Mouse (Mus musculus): ENCODE data around the gene Cfb. TPM values are rescaled to one million over a fixed set of nuclear protein-coding genes. Genes with fewer than 3 reads are reported as not detected.
"Not testable (repeated sequence)": the region's sequence is repeated elsewhere in the genome, so short reads cannot be mapped to it uniquely, and the experiment has no call there.

Gene Cfb
- polyA plus RNA-seq, 1 experiment from 2014 or later, result 1.6 TPM

DNA sequence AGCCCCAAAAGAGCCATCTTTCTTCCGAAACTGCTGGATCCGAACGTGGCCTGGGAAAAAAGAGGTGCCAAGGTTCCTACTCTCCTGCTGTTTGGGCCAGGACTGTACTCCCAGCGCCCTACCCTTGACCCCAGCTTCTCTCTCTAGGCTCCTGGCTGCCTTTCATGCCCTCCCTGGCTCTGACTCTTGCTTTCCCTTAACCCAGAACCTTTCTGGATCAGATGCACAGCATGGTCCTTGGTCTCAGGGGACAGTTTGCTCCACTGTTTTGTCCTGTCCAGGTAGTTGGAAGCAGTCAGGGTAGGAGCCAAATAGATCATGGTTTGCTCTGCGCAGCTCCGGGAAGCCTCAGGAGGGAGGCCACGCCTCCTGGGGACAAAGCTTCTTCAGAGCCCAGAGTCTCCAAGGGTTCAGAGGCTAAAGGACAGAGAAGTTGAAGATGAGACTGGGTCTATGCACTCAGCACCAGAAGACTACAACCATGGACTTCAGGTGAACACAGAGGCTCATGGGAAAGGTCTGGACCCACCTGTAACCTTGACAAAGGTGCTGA is 47.4 kb downstream of the Cfb start:
- WGBS, result 79% methylated on average over 7 of the region's 7 CpGs
- no peak for ATAC-seq
- H3K4me3 ChIP-seq (ENCODE audit: low read length), result no peak overlapping the region
- H3K4me2 ChIP-seq (ENCODE audit: low read length), result no peak overlapping the region
- H3K4me1 ChIP-seq (ENCODE audit: control insufficient read depth, insufficient read depth, low read depth, low read length), result no peaks in the 10 kb centered on the region
- no peak overlapping the region for H3K27ac ChIP-seq (ENCODE audit: low read depth, low read length)
- no peak overlapping the region for H3K9ac ChIP-seq (ENCODE audit: low read depth, low read length)
- no peaks in the 10 kb centered on the region for H3K9me3 ChIP-seq (ENCODE audit: control insufficient read depth, low read length)
- no peaks in the 10 kb centered on the region for H3K27me3 ChIP-seq (replicated peaks; ENCODE audit: control insufficient read depth, insufficient read depth, low read length)
- H3K36me3 ChIP-seq (ENCODE audit: control insufficient read depth, insufficient read depth, low read length), result no peaks in the 10 kb centered on the region

DNA sequence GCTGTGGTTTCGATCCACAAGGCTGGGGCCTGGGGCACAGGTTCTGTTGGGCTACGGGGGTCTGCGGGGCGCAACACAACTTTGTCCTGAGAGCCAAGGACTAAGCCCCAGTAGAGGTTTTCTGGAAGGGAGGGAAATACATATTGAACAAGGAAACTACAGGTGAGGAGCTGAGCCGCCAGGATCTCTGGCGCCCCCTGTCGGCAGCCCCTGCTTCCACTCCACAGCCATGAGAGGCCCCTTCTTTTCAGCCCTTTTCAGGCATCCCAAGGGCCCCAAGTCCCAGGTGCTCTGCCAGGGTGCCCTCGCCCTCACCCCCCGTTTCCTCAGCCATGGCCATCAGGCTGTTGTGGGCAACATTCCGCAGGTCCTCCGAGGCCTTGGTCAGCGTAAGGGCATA is 48.6 kb downstream of the Cfb start:
- not testable (repeated sequence) for H3K4me1 ChIP-seq (ENCODE audit: control insufficient read depth, insufficient read depth, low read depth, low read length); H3K4me3 ChIP-seq (ENCODE audit: low read length); H3K27me3 ChIP-seq (replicated peaks; ENCODE audit: control insufficient read depth, insufficient read depth, low read length); H3K4me2 ChIP-seq (ENCODE audit: low read length); H3K36me3 ChIP-seq (ENCODE audit: control insufficient read depth, insufficient read depth, low read length); H3K27ac ChIP-seq (ENCODE audit: low read depth, low read length); H3K9me3 ChIP-seq (ENCODE audit: control insufficient read depth, low read length); H3K9ac ChIP-seq (ENCODE audit: low read depth, low read length); ATAC-seq
- 61% methylated on average over 12 of the region's 12 CpGs for WGBS

DNA sequence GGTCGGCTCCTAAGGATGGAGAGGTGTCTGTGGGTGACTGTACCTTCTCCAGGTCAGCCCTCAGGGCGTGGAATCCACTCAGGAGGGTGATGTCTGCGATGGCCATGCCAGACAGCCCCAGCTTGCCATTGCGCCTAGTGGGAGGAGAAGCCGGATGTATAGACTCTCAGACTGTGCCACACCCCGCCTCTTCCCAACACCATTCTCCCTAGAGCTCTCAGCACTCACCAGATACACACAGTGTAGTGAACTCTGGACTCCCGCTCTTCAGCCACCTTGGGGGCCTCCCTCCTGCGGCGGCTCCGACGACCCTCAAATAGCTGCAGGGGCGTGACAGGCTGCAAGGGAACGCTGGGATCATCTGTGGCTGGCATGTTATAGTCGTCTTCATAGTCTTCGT is 51.0 kb downstream of the Cfb start:
- Histone ChIP-seq H3K9ac (ENCODE audit: low read depth, low read length) (no peak overlapping the region), H3K27ac (ENCODE audit: low read depth, low read length) (no peak overlapping the region)

DNA sequence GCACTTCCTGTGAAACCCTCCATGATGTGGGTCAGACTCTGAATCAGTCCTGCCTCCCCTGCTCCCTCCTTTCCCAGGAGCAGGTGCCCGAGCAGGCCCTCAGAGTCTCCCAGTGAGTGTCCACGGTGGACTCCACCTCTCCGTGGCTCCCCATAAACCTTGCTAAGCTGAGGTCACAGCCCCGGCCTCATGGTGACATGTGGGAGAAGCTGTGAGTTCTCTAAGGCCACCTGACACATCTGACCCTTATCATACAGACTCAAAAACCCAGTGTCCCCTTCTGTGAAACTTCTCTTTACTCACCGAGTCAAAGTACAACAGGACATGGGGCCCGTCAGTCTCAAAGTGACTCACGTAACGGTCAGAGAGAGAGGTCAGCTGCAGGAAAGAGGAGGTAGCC is 51.5 kb downstream of the Cfb start:
- not testable (repeated sequence) for ATAC-seq; H3K9ac ChIP-seq (ENCODE audit: low read depth, low read length); H3K9me3 ChIP-seq (ENCODE audit: control insufficient read depth, low read length); H3K4me1 ChIP-seq (ENCODE audit: control insufficient read depth, insufficient read depth, low read depth, low read length); H3K27me3 ChIP-seq (replicated peaks; ENCODE audit: control insufficient read depth, insufficient read depth, low read length); H3K4me2 ChIP-seq (ENCODE audit: low read length); H3K27ac ChIP-seq (ENCODE audit: low read depth, low read length); H3K36me3 ChIP-seq (ENCODE audit: control insufficient read depth, insufficient read depth, low read length); H3K4me3 ChIP-seq (ENCODE audit: low read length)
- WGBS, result 89% methylated on average over 8 of the region's 8 CpGs

More for the DNA sequence above, 51.0 kb downstream of the Cfb start:
- no peak overlapping the region for H3K4me3 ChIP-seq (ENCODE audit: low read length)
- H3K9me3 ChIP-seq (ENCODE audit: control insufficient read depth, low read length), result no peaks in the 10 kb centered on the region
- 77% methylated on average over 15 of the region's 15 CpGs for WGBS
- no peak for ATAC-seq
- H3K36me3 ChIP-seq (ENCODE audit: control insufficient read depth, insufficient read depth, low read length), result no peaks in the 10 kb centered on the region
- H3K27me3 ChIP-seq (replicated peaks; ENCODE audit: control insufficient read depth, insufficient read depth, low read length), result no peaks in the 10 kb centered on the region
- no peak overlapping the region for H3K4me2 ChIP-seq (ENCODE audit: low read length)
- H3K4me1 ChIP-seq (ENCODE audit: control insufficient read depth, insufficient read depth, low read depth, low read length), result no peaks in the 10 kb centered on the region

DNA sequence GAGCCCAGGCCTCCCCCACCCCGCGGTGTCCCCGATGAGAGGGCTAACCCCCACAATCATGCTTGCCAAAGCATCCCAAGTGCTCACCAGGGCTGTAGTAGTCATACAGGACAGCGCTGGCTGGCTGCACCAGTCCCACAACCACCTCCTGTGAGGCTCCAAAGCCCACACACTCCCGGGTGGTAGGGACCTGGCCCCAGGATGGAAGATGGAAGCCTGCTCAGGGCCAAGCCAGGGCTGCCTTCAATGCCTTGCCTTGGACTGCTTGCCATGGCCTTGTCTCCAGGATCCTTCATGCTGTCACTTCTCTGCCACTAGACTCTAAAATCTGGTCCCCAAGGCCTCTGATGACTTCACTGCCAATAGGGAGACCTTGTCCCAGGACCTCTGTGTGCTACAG is 51.9 kb downstream of the Cfb start:
- H3K4me3 ChIP-seq (ENCODE audit: low read length); H3K4me2 ChIP-seq (ENCODE audit: low read length); H3K36me3 ChIP-seq (ENCODE audit: control insufficient read depth, insufficient read depth, low read length); H3K4me1 ChIP-seq (ENCODE audit: control insufficient read depth, insufficient read depth, low read depth, low read length); H3K27me3 ChIP-seq (replicated peaks; ENCODE audit: control insufficient read depth, insufficient read depth, low read length); H3K9me3 ChIP-seq (ENCODE audit: control insufficient read depth, low read length); ATAC-seq; H3K9ac ChIP-seq (ENCODE audit: low read depth, low read length); H3K27ac ChIP-seq (ENCODE audit: low read depth, low read length): not testable (repeated sequence)
- WGBS, result 86% methylated on average over 5 of the region's 5 CpGs

DNA sequence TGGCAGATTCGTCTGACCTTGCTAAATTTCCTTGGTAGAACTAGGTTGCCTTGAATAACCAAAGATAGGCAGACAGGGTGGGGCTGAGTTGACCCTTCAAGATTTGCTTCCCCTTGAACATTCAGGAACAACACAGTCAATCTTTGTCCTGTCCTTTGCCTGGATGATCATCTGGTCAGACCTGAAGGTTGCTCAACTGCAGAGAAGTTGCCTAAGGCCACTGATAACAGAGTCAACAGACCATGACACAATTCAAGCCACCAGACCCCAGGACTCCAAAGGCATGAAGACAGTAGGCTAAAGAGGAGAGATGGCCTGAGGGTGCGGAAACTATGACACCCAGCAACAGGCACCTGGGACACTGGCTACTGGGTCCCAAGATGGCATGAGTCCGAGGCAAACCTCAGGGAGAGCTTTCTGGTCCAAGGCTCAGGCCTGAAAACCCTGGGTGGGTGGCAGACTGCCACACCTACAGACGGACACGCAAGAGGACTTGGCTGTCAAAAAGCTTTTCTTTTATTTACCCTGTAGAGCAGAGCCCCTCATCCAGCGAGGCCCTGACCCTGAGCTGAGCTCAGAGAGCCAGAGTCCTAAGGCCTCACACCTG is 53.6 kb downstream of the Cfb start:
- ATAC-seq, result no peak
- H3K9ac ChIP-seq (ENCODE audit: low read depth, low read length), result no peak overlapping the region
- no peaks in the 10 kb centered on the region for H3K4me1 ChIP-seq (ENCODE audit: control insufficient read depth, insufficient read depth, low read depth, low read length)
- WGBS, result 82% methylated on average over 6 of the region's 6 CpGs
- no peaks in the 10 kb centered on the region for H3K27me3 ChIP-seq (replicated peaks; ENCODE audit: control insufficient read depth, insufficient read depth, low read length)
- H3K4me3 ChIP-seq (ENCODE audit: low read length), result no peak overlapping the region
- no peak overlapping the region for H3K4me2 ChIP-seq (ENCODE audit: low read length)
- H3K27ac ChIP-seq (ENCODE audit: low read depth, low read length), result no peak overlapping the region
- H3K36me3 ChIP-seq (ENCODE audit: control insufficient read depth, insufficient read depth, low read length), result no peaks in the 10 kb centered on the region
- H3K9me3 ChIP-seq (ENCODE audit: control insufficient read depth, low read length), result peaks cover 2% of the 10 kb centered on the region; the same call in 1 of the 2 replicates

DNA sequence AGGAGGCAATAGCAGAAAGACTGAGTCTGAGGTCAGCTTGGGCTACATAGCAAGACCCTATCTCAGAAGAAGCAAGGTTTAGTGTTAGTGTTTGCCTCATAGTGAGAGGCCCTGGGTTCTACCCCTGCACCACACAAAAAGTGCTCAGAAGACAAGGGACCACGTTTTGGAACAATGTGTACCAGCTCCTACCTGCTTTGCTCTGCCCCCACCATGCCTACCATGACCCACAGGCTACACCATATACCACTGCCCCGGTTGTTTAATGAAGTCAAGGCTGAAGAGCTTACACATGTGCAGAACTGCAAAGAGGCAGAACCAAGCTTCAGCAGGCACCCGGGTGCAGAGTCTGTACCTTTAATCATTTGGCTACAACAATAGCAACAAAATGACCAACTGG is 55.1 kb downstream of the Cfb start:
- no peaks in the 10 kb centered on the region for H3K36me3 ChIP-seq (ENCODE audit: control insufficient read depth, insufficient read depth, low read length)
- WGBS, result 74% methylated on average over 3 of the region's 3 CpGs
- no peak overlapping the region for H3K27ac ChIP-seq (ENCODE audit: low read depth, low read length)
- no peak overlapping the region for H3K9ac ChIP-seq (ENCODE audit: low read depth, low read length)
- no peak overlapping the region for H3K4me3 ChIP-seq (ENCODE audit: low read length)
- H3K9me3 ChIP-seq (ENCODE audit: control insufficient read depth, low read length), result peaks cover 2% of the 10 kb centered on the region; the same call in 1 of the 2 replicates
- no peak for ATAC-seq
- no peak overlapping the region for H3K4me2 ChIP-seq (ENCODE audit: low read length)
- H3K27me3 ChIP-seq (replicated peaks; ENCODE audit: control insufficient read depth, insufficient read depth, low read length), result no peaks in the 10 kb centered on the region
- H3K4me1 ChIP-seq (ENCODE audit: control insufficient read depth, insufficient read depth, low read depth, low read length), result no peaks in the 10 kb centered on the region

Small RNA genes lying within 50 kb of the gene (microRNA-seq; reads per million reads assigned to microRNA genes)
- gene Mir6970, result not detected
- 4.0 reads per million, percentile 13 among the genes with 10 or more reads in this experiment for gene Mir6971
- not detected for gene Mir6972

Other genes starting within 250 kb of the Cfb start
- gene Egfl8, start 246.5 kb downstream of the Cfb start, polyA plus RNA-seq (2015; fragmentation: Nextera tagmentation; extraction: Ambion mirVana), result 8.3 and 9.5 TPM in 2 replicates
- 19.9 and 23.5 TPM in 2 replicates for gene Ppt2, start 234.0 kb downstream of the Cfb start, polyA plus RNA-seq (2015; fragmentation: Nextera tagmentation; extraction: Ambion mirVana)
- gene Prrt1, start 233.0 kb downstream of the Cfb start, polyA plus RNA-seq (2015; fragmentation: Nextera tagmentation; extraction: Ambion mirVana), result 6.8 and 8.1 TPM in 2 replicates
- gene Fkbpl, start 217.8 kb downstream of the Cfb start, polyA plus RNA-seq (2015; fragmentation: Nextera tagmentation; extraction: Ambion mirVana), result 13.5 and 17.0 TPM in 2 replicates
- gene Atf6b, start 215.4 kb downstream of the Cfb start, polyA plus RNA-seq (2015; fragmentation: Nextera tagmentation; extraction: Ambion mirVana), result 110 and 121 TPM in 2 replicates
- 0.30 and 0.34 TPM in 2 replicates for gene Tnxb, start 192.0 kb downstream of the Cfb start, polyA plus RNA-seq (2015; fragmentation: Nextera tagmentation; extraction: Ambion mirVana)
- gene C4b, start 118.6 kb downstream of the Cfb start, polyA plus RNA-seq (2015; fragmentation: Nextera tagmentation; extraction: Ambion mirVana), result 0.19 and 0.25 TPM in 2 replicates
- not detected in 2 replicates for gene Cyp21a1, start 58.0 kb downstream of the Cfb start, polyA plus RNA-seq (2015; fragmentation: Nextera tagmentation; extraction: Ambion mirVana)
- 41.2 and 43.1 TPM in 2 replicates for gene Stk19, start 25.6 kb downstream of the Cfb start, polyA plus RNA-seq (2015; fragmentation: Nextera tagmentation; extraction: Ambion mirVana)
- 68.4 and 68.9 TPM in 2 replicates for gene Dxo, start 25.5 kb downstream of the Cfb start, polyA plus RNA-seq (2015; fragmentation: Nextera tagmentation; extraction: Ambion mirVana)
- 57.1 and 62.6 TPM in 2 replicates for gene Skiv2l, start 12.3 kb downstream of the Cfb start, polyA plus RNA-seq (2015; fragmentation: Nextera tagmentation; extraction: Ambion mirVana)
- gene Nelfe, start 12.1 kb downstream of the Cfb start, polyA plus RNA-seq (2015; fragmentation: Nextera tagmentation; extraction: Ambion mirVana), result 78.9 and 83.3 TPM in 2 replicates
- gene Zbtb12, start 17.0 kb upstream of the Cfb start, polyA plus RNA-seq (2015; fragmentation: Nextera tagmentation; extraction: Ambion mirVana), result 9.2 and 9.6 TPM in 2 replicates
- not detected in 2 replicates for gene Gm20547, start 19.5 kb upstream of the Cfb start, polyA plus RNA-seq (2015; fragmentation: Nextera tagmentation; extraction: Ambion mirVana)
- gene C2, start 35.7 kb upstream of the Cfb start, polyA plus RNA-seq (2015; fragmentation: Nextera tagmentation; extraction: Ambion mirVana), result 1.8 and 2.8 TPM in 2 replicates
- gene Ehmt2, start 36.0 kb upstream of the Cfb start, polyA plus RNA-seq (2015; fragmentation: Nextera tagmentation; extraction: Ambion mirVana), result 81.9 and 95.3 TPM in 2 replicates
- gene Slc44a4, start 51.9 kb upstream of the Cfb start, polyA plus RNA-seq (2015; fragmentation: Nextera tagmentation; extraction: Ambion mirVana), result 0.21 TPM in 1 of 2 replicates, not detected in the other
- gene Neu1, start 68.7 kb upstream of the Cfb start, polyA plus RNA-seq (2015; fragmentation: Nextera tagmentation; extraction: Ambion mirVana), result 41.7 and 42.1 TPM in 2 replicates
- gene Hspa1b, start 96.7 kb upstream of the Cfb start, polyA plus RNA-seq (2015; fragmentation: Nextera tagmentation; extraction: Ambion mirVana), result 0.45 and 0.74 TPM in 2 replicates
- gene Gm20481, start 107.4 kb upstream of the Cfb start, polyA plus RNA-seq (2015; fragmentation: Nextera tagmentation; extraction: Ambion mirVana), result not detected in 2 replicates
- 15.3 and 18.1 TPM in 2 replicates for gene Hspa1a, start 109.6 kb upstream of the Cfb start, polyA plus RNA-seq (2015; fragmentation: Nextera tagmentation; extraction: Ambion mirVana)
- 1.4 and 1.6 TPM in 2 replicates for gene Hspa1l, start 110.2 kb upstream of the Cfb start, polyA plus RNA-seq (2015; fragmentation: Nextera tagmentation; extraction: Ambion mirVana)
- gene Lsm2, start 119.3 kb upstream of the Cfb start, polyA plus RNA-seq (2015; fragmentation: Nextera tagmentation; extraction: Ambion mirVana), result 106 and 113 TPM in 2 replicates
- 50.7 and 61.7 TPM in 2 replicates for gene Vars, start 138.5 kb upstream of the Cfb start, polyA plus RNA-seq (2015; fragmentation: Nextera tagmentation; extraction: Ambion mirVana)
- 0.08 and 0.19 TPM in 2 replicates for gene Vwa7, start 154.1 kb upstream of the Cfb start, polyA plus RNA-seq (2015; fragmentation: Nextera tagmentation; extraction: Ambion mirVana)
- 1.7 TPM in 2 replicates for gene Sapcd1, start 165.5 kb upstream of the Cfb start, polyA plus RNA-seq (2015; fragmentation: Nextera tagmentation; extraction: Ambion mirVana)
- 1.8 and 2.5 TPM in 2 replicates for gene Msh5, start 184.2 kb upstream of the Cfb start, polyA plus RNA-seq (2015; fragmentation: Nextera tagmentation; extraction: Ambion mirVana)
- gene Clic1, start 187.4 kb upstream of the Cfb start, polyA plus RNA-seq (2015; fragmentation: Nextera tagmentation; extraction: Ambion mirVana), result 85.2 and 88.5 TPM in 2 replicates
- 338 and 363 TPM in 2 replicates for gene Ddah2, start 196.5 kb upstream of the Cfb start, polyA plus RNA-seq (2015; fragmentation: Nextera tagmentation; extraction: Ambion mirVana)
- not detected in 2 replicates for gene Ly6g6c, start 202.9 kb upstream of the Cfb start, polyA plus RNA-seq (2015; fragmentation: Nextera tagmentation; extraction: Ambion mirVana)
- 0.13 and 0.21 TPM in 2 replicates for gene Mpig6b, start 203.7 kb upstream of the Cfb start, polyA plus RNA-seq (2015; fragmentation: Nextera tagmentation; extraction: Ambion mirVana)
- 0.16 and 0.34 TPM in 2 replicates for gene Ly6g6e, start 214.4 kb upstream of the Cfb start, polyA plus RNA-seq (2015; fragmentation: Nextera tagmentation; extraction: Ambion mirVana)
- gene Ly6g6d, start 215.5 kb upstream of the Cfb start, polyA plus RNA-seq (2015; fragmentation: Nextera tagmentation; extraction: Ambion mirVana), result 0.68 and 1.0 TPM in 2 replicates
- gene Ly6g6f, start 223.1 kb upstream of the Cfb start, polyA plus RNA-seq (2015; fragmentation: Nextera tagmentation; extraction: Ambion mirVana), result 0.22 TPM in 1 of 2 replicates, not detected in the other
- gene Abhd16a, start 226.7 kb upstream of the Cfb start, polyA plus RNA-seq (2015; fragmentation: Nextera tagmentation; extraction: Ambion mirVana), result 113 and 115 TPM in 2 replicates
- not detected in 2 replicates for gene Ly6g5c, start 245.8 kb upstream of the Cfb start, polyA plus RNA-seq (2015; fragmentation: Nextera tagmentation; extraction: Ambion mirVana)

Data from hindbrain, embryonic 16.5 days (tissue).